Mouse (Mus musculus): Measurements from ENCODE around the gene Ldlrap1.

Gene Ldlrap1

DNA sequence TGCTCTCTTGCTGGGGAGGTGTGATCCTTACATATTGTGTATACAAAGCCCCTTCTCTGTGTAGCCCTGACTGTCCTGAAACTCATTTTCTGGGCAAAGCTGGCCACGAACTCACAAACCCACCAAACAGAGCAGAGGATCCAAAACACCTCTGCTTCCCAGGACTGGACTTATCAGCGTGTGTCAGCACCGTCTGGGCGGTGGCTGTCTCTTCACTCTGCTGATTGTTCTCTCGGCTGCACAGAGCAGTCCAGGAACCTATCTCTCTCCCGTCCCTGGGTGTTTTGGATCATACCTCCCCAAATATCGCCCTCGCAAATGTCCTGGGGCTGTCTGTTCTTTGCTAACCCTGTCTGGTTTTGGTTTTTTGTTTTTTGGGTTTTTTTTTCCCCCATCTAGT, 48.3 kb downstream of the Ldlrap1 start:
- no peak for DNase-seq (ENCODE audit: extremely low read depth, low read depth, low spot score)

- no peak for DNase-seq (ENCODE audit: extremely low read depth, low read depth, low spot score)
These were observed 53.9 kb downstream of the Ldlrap1 start for GRCm38 (mm10) chr4:134713937-134714336.

DNA sequence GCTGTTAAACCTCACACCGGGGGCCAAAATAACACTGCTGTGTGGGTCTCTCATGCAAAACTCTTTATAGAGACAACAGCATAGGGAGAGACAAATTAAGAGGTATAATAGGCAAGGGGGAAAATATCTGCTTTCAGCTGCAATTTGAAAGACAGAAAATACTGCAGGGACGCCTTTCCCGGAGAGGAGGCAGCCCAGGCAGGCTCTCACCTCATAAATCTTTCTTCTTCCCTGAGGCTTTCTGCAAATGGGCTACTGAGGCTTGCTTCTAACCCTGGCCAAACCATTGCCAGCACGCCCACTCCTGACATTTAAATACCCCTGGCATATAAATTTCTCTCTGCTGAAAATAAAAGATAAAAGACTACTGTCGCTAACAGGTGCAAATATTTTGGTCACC, 62.5 kb downstream of the Ldlrap1 start:
- DNase-seq (ENCODE audit: extremely low read depth, low read depth, low spot score) = no peak

GRCm38 (mm10) chr4:134704590-134704989, 63.2 kb downstream of the Ldlrap1 start:
- no peak for DNase-seq (ENCODE audit: extremely low read depth, low read depth, low spot score)

- peak; percentile 13 for DNase-seq (ENCODE audit: extremely low read depth, low read depth, low spot score)
These were observed 63.8 kb downstream of the Ldlrap1 start, which contains the start of gene Man1c1 for GRCm38 (mm10) chr4:134703835-134704546. Gene Man1c1, minus strand, starts transcription at chr4:134704290.

- no peak for DNase-seq (ENCODE audit: extremely low read depth, low read depth, low spot score)
These were observed 64.6 kb downstream of the Ldlrap1 start for GRCm38 (mm10) chr4:134702981-134703834.

DNA sequence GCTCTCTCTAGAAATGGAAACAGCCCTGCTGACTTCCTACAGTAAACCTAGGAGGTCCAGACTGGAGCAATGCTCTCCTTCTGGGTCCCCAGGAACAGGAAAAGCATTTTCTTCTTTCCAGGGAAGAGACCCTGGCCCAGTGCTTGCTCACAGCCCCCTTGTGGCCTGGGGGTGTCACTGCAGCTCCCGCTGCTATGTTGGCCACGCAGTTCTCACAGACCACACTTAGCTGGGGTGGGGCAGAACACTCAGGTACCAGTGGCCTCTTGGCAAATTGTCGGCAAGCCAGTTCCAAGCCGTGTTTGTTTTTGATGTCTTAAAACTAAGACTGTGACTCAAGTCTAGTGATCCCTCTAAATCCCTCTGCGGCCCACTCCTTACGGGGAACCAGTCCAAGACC, 65.9 kb downstream of the Ldlrap1 start:
- peak; percentile 28 for DNase-seq (ENCODE audit: extremely low read depth, low read depth, low spot score)

- no peak for DNase-seq (ENCODE audit: extremely low read depth, low read depth, low spot score)
These were observed 66.9 kb downstream of the Ldlrap1 start for GRCm38 (mm10) chr4:134700911-134701310.

GRCm38 (mm10) chr4:134693202-134693940, 74.5 kb downstream of the Ldlrap1 start:
- no peak for DNase-seq (ENCODE audit: extremely low read depth, low read depth, low spot score)

- DNase-seq (ENCODE audit: extremely low read depth, low read depth, low spot score) = no peak
These were observed 75.4 kb downstream of the Ldlrap1 start for GRCm38 (mm10) chr4:134692388-134692787.

Data from fat pad, adult 2 months (tissue).